Mouse (Mus musculus) ovary, postnatal 14 days (tissue): Measurements from ENCODE around the gene Tbc1d9.

Source experiments
- DNase-seq: peaks from one replicate; pipeline ENCODE4 v3.0.0; 2022; ENCODE audit warnings: low spot score

The Tbc1d9 gene

DNA sequence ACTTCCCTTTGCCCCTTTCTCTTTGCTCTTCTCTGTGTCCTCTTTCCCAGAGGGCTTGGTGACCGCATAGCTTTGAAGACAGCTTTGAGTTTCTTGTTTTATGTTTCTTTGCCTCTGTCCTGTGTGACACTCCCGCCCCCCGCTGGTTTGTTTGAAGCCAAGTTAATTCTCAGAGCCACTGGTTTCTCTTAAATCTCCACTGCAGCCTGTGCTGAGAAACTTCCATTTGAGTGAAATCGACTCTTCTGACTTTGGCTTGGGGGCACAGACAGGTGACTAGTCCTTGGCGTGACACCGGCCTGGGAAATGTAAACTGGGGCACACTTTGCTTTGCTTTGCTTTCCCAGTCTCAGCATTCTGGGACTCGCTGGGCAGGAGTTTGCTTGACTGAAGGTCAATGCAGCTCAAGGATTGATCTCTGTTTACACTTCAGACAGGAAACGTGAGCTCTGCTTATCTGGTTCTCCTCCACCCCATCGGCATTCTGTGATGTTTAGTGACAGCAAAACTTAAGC, 13.1 kb downstream of the Tbc1d9 start:
- DNase-seq = no peak

DNA sequence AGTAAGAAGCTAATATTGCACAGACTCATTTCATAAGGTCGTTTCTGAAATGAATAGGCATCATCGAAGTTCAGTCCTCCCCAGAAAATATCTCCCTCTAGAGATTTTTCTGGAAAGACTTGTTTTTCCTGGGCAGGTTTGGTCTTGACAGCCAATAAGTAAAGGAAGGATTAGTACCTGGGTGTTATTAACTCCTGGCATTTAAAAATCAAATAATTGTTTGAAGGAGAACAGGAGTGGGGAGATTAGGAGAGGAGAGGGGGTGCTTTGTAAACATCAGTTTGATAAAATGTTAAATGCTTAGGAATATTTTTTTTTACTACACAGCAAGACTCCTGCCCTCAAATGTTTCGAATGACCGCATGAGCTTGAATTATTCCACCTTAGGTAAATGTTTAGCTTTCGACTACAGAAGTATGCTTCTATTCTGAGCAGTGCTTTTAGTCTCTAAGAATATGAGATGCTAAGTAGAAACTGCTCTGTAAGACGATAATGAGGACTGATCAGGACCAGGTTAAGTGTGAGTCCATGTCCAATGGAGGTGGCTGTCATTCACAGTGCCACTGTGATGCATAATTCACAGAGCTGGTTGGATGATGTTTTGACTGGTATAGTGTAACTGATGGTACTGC, 16.8 kb downstream of the Tbc1d9 start:
- no peak for DNase-seq

DNA sequence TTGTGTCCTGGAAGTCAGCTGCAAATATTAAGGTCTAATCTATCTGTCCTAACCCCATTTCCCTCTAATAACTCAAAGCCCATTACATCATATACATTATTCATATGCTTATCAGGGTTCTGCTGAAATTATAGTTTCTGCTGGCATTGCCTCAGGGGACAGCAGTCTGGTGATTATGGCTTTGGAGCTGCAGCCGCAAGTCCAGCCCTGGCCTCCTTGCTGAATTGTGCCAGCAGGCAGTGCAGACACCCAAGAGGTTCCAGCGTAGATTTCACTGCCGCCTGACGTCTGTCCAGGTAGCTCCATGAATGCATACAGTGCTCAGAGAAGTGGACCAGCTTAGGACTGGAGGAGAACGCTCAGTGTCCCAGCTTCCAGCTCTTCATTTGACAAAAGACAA, 17.6 kb downstream of the Tbc1d9 start:
- DNase-seq = no peak

DNA sequence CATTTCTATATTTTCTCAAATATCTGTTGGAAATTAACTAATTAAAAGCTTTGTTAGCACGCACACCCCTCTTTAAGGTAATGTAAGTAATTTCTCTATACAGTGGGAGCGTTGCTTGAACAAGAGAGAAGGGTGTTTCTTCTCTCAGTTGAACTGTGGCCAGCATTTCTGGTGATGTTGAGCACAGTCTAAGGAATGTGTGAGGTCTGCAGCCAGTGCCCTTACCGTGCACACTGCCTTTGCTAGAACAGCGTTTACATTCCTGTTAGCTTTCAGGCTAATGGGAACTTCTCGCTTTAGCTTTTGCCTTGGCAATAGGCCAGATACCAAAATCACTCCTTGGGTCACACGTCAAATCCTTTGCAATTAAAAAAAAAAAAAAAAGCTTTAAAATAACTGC, 21.2 kb downstream of the Tbc1d9 start:
- DNase-seq = no peak

DNA sequence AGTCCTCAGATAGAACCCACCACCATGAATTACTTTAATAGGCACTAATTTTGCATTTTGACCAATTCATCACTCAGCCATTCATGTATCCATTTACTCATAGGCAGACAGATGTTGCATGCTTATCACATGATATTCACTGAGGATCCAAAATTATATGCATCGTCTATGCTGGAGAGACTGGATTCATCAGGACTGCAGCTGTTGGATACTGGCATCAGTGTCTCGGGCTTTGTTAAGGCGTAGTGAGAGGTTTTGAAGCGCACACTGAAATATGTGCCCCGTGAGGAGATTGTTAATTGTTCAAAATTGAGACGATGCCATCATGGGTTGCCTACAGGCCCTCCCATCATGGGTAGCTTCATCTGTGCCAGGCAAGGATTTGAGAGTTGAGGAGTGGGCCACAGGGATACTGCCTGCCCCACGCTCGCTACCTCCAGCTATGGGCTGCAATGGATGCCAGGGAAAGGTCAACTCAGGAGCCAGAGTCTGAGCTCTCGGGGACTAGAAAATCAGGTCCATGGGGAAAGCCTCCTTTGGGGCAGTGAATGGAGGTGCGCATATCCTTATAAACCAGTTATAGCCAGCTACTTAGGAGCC, 22.3 kb downstream of the Tbc1d9 start:
- DNase-seq = no peak

DNA sequence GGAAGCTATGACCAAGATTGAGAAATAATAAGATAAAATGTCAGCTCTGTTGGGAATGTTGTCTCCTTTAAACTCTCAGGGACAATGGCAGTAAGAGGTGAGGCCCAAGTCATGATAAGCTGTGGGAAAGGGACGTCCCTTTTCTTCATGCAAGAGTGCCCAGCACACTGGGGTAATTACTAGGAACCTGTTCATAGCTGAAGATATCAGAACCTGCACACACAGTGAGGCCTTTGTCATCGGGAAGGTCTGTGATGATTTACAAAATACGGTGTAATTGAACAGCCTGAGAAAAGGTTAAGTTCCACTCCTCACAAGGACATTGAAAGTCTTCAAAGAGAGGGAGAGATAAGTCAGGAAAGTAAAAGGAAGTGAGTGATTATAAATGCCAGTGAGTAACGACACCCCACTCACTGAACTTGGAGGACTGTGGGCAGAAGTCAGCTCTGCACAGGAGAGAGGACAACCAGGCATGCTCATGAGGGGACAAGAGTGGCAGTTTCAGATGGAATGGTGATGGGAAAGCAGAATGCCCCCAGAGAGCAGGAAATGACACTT, 24.5 kb downstream of the Tbc1d9 start:
- no peak for DNase-seq

DNA sequence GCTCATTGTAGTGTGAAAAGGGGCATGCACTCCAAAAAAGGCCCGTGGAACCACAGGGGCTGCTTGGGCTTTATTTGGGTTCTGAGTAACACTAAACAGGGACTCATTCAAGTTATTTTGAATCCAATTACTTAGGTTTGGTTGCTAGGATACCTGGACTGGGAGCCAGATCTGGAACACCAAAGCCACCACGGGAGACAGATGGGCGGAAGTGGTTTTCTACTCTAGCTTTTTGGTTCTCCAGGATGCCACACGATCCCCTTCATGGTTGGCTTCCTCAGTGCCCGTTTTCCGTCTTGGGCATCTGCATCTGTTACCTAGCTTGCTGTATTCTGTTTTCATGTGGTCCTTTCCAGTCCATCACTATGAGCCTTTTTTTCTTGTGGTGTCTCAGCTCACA, 30.9 kb downstream of the Tbc1d9 start:
- no peak for DNase-seq

DNA sequence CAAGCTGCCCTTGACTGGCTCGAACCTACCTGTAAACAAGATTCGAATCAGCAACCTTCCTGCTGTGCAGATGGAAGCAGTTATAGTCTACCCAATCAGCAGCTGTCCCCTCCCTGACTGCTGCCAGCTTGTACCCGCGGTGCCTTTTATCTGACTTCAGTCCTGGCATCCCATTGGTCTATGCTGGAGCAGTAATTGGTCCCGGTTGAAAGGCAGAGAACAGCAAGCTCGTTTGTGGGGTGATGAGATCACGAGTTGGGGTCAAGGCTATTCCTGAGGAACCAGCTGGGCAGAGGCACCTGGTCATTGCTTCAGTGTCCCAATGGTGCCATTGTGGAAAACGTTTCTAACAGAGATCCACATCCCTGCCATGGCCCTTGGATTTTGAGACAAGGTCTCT, 34.6 kb downstream of the Tbc1d9 start:
- no peak for DNase-seq

DNA sequence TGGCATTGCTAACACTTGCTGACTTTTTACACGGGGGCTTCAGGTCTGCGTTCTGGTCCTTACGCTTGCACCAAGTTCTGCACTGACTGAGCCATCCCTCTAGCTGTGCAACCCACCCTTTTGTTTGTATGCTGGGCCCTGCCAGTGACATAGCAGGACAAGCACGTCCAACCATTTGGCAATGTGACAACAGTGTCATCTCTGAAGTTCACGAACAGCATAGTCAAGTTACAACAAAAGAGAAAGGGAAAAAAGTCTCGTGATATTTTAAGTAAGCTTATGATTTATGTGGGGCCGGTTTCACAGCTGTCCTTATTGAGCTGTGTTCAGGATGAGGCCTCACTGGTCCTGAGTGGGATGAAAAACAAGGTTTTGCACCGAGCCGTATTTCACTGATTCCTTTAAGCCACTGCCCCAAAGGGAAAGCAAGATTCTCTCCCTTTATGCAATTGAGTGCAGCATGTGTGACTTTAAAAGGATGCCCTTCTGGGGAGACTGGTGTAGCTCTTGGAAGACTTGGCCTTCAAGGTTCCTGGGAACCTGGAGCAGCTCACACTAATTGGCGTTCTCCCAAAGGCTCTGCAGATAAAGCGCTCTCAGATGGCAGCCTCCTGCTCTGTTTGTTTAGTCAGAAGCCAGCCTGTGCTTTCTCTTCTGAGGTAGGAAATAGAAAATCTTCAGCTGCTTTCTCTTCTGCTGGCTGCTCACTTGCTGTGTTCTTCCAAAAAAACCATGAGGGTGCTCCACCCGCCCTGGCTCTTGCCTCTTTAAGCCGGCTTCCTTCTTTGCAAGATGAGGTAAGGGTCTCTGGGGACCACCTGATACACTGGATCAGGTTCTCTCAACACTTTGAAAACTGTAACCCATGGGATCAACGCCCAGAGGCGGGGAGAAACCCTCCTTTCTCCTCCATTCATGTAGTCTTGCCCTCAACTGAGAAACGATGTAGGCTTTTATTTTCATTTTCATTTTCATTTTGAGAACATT, 35.3 kb downstream of the Tbc1d9 start:
- peak; percentile 34 for DNase-seq

DNA sequence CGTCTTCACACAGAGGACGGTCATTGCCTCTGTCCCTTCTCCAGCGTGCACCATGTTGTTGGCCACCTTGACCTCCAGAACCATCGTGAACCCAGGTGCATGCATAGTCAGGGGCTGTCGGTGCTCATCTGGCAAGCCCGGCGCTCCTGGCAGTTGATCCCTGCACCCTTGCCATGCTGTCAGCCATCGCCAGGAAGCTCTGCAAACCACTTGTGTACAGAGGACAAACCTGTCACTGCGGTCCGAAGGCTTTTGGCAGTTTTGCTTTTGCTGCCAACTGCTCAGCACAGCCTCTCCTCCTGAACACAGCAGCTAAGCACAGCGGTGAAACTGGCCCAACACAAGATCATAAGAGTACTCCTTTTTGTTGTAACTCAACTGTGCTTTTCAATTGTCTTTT, 37.8 kb downstream of the Tbc1d9 start:
- DNase-seq = no peak

DNA sequence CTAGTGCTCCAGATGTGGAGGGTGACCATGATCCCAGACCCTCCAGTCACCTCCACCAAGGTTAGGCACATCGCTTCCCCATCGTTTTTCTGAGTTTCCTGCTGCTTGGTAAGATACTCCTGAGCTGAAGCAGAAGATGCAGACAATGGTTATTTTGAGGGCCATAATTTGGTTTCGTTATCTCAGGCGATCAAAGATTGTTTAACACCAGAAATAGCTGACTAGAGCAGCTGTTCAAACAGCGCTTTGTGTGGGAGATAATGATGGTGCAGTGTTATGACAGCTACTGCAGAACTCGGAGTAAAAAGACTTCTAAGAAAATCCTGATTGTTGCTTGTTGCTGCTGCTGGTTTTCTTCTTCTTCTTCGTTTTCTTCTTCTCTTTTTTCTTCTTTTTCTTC, 40.8 kb downstream of the Tbc1d9 start:
- no peak for DNase-seq

DNA sequence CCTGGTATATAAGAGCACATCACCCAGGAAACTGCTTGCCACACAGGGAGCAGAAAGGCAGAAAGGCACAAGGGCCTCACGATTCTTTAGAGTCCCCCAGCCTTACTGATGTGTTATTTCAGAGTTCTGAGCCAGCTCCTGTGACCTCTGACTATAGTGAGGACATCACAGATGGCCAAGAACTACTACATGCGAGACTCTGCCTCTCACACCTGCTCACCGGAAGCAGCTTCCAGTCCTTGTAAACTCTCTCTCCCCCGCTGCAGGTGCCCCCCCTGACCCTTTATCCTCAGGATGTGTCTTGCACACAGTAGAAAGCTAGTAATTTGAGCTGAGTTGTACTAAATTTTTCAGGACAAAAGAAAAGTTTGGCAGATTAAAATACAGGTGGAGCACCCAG, 44.4 kb downstream of the Tbc1d9 start:
- no peak for DNase-seq

DNA sequence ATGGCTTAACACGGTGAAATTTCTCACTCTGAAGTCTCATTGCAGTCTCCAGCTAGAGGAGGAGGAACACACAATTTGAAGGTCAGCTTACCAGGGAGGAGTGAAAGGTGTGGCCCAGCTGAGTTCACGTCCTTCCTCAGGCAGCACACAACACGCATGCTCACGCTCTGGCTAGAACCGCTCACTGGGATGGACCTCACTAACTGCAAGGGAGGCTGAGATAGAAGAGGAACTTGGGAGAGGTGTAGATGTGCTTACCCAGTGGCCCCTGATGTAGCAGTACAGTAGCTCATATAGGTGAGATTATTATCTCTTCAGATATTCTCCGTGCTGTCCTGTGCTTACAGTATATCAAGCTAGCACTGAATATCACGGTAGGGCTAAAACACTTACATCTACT, 45.5 kb downstream of the Tbc1d9 start:
- DNase-seq = no peak

DNA sequence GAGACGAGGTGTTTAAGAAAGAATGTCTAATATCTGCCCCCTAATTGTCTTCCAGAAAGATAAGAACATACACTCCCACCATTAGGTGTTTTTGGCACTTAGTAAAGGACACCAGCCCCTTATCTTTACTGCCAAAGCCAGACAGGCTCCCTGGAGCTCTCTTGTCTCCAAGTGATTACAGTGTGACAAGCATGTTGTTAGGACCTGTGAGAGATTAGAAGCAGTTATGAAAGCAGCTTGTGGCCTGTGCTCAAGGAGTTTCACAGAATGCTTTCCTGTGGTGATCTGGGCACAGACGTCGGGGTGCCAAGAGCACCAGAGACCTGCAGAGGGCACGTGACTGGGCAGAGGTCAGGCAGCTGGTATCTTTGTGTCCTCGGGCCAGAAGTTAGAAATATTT, 49.9 kb downstream of the Tbc1d9 start:
- DNase-seq = no peak

DNA sequence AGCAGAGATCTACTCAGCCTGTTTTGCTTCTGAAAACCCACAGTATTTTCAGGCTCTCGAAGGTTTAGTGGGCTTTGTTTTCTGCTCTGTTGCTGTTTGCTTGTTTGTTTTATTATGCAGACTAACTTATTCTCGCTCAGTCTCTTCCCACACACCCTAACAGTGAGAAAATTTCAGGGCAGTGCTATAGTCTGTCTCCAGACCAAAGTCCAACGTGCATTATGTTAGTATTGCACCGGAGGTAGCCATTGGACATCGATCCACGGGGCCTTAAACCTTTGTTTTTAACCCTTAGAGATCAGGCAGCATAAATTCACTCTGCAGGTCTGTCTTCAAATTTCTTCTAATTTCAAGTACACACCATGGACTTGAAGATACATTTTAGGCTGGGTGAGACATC, 51.4 kb downstream of the Tbc1d9 start:
- DNase-seq = no peak

DNA sequence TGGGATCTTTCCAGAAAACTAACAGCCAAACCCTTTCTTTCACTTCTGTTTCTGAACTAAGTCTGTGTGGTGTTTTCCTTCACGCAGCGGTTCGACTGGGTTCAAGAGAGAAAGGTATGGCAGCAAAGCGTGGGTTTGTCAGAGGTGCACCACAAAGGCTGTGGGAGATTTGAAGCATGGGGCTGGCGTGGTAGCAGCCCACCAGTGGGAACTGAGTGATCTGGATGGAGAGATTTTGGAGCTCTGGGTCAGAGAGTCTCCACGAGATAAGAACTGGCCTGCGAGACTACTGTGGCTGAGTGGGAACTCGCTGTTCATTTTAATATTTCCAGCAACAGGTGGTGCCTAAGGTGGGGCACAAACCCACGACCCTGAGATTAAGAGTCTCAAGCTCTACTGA, 52.0 kb downstream of the Tbc1d9 start:
- no peak for DNase-seq

DNA sequence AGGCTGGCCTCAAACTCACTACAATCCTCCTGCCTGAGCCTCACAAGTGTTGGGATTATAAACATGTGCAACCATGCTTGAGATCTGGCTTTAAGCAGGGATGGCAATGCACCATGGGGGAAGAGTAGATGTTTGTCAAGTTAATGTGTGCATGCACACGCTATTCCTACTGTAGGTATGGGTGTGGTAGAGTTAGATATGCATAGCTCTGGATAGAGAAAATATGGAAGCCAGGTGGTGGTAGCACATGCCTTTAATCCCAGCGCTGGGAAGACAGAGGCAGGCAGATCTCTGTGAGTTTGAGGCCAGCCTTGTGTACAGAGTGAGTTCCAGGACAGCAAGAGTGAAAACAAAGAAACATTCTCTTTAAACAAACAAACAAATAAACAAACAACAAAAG, 52.7 kb downstream of the Tbc1d9 start:
- no peak for DNase-seq

DNA sequence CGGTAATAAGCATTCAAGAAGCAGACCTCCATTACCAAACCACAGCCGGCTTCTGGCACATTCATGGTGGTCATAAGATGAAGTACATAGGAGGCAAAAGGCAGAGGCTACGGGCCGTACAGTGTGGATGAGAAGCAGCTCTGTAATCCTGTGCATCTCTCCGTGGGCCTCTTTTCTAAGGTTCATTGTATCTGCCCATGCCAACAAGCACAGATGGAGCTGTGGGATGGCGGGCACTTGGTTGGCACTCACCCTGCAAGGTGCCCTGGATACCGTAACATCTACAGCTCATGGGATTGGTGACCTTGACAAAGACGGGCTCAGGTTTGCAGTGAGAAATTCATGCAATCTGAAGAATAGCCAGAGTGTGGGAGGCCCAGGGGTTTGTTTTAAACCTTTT, 54.2 kb downstream of the Tbc1d9 start:
- DNase-seq = no peak

DNA sequence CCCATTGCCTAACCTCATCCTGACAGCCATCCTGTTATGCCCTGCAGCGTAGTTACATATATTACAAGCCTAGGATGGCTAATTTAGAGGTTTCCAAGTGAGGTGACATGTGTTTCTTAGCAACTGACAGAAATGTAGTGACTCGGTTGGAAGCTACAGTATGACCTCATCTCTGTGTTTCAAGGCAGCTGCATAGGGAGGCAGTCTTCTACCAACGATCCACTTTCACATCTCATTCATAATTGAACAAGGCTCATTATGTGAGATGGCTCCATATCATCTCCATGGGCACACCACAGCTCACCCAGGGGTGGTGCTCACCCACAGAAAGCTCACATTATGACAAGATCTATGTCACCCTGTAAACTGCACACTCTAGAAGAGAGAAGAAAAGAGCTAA, 55.6 kb downstream of the Tbc1d9 start:
- no peak for DNase-seq

DNA sequence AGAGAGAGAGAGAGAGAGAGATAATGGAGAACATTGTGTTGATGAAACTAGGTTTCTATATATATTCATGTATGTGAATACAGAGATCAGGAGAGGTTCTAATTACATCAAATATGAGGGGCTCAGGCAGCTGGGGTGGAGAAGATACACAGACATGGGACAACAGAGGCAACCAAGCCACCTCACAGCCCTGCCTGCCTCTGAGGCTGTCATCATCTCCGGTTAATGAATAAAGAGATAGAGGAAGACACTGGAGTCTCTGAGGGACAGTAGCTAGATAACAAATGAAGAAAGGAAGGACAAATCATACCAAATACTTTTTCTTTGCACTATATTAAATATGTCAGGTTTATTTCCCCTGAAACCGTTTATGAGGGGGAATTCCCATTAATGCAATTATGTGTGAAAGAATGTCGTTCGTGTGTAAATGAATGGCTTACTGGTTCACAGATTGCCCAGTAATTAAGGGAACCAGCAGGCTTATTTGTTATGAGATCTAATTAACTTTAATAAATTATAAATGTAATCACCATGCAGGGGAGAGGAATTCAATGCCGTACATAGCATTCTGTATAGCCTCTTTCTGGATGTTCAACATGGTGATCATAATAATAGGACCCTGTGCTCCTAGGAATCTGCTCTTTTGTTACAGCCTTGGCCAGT, 59.7 kb downstream of the Tbc1d9 start:
- no peak for DNase-seq

DNA sequence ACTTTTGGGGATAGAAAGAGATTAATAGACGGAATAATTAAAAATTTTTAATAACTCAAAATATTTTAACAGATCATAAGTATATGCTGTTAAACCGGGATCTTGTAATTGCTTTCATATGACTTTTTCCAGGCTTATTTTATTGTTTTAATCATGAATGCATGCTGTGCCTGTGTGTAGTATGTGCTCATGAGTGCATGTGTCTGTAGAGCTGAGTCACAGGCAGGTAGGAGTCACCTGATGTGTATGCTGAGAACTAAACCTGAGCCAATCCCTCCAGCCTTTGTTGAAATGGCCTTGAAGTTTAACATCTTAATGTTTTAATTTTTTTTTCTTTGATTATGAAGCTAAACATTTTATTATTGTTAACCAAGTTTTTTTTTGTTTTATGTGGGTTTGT, 60.4 kb downstream of the Tbc1d9 start:
- no peak for DNase-seq

DNA sequence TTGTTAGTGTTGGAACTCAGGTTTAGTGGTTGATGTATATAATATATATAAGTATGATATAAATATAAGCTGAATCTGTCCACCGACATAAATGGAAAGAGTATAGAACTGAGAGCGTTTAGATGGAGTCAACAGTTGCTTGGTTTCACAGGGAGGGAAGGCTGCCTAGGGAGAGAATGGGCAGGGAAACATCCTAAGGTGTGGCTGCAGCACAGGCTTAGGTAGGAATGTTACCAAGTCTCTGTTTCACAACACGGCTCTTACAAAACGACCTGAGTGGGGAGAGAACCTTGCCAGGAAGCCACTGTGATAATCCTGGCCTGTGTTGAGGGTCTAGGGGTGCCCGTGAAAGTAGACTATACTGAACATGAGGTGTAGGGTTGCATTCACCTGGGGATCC, 62.2 kb downstream of the Tbc1d9 start:
- DNase-seq = no peak
